Mouse (Mus musculus) G1E-ER4 (cell line): ENCODE results near the gene Zc3h12b. TPM values are rescaled to one million over a fixed set of nuclear protein-coding genes. Genes with fewer than 3 reads are reported as not detected.

ENCODE experiments used
- GATA1 ChIP-seq: IDR thresholded peaks from one replicate; pipeline ENCODE4 v1.8.0; 2012; ENCODE audit warnings: low read length, inconsistent platforms
- polyA plus RNA-seq: library from polyadenylated mRNA; stranded (reverse); fragments of >175 nt; gene quantifications from 2 replicates; pipeline ENCODE4 v1.2.3, GENCODE M21; 2012

The Zc3h12b gene
- polyA plus RNA-seq: not detected in 2 replicates

DNA sequence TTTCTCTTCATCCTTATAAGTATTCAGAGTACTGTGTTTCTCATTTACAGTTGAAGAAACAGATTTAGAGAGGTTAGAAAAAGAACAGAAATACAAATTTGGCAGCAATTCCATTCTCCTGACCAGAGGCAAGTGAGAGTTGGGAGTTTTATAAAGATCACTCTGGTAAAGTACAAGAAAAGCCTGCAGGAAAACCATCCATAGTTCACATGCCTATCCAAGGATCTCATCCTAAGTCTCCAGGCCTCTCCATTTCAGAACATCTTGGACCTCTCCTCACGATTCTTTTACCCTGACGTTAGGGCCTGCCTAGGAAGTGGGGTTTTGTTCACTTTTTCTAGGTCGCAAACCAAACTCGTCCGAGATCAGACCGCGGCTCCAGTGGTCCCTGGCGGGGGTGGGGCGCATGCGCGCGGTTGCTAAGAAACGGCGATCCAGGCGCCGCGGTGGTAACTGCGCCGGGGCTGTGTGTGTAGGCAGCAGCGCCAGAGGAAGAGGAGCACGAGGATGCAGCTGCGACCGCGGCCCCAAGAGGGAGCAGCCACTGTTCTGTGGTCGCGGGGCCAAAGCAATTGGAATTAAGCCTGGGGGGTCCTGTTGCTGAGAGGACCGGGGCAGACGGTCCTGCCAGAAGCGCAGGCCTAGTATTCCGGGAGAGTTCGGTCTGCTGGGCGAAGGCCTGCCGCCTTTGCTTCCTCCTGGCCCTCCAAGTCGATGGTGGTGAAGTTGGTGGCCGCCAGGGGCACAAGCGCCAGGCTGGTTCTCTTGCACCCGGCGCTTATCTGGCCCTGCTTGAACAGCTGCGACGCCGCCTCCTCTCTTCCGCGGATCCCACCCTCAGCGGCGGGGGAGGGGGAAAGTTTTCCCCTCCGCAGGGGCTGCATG lies at the start of gene Zc3h12b:
Gene Zc3h12b, plus strand, starts transcription at position 452 of the 885 bp plus-strand sequence.
- TF ChIP-seq GATA1: no peak

DNA sequence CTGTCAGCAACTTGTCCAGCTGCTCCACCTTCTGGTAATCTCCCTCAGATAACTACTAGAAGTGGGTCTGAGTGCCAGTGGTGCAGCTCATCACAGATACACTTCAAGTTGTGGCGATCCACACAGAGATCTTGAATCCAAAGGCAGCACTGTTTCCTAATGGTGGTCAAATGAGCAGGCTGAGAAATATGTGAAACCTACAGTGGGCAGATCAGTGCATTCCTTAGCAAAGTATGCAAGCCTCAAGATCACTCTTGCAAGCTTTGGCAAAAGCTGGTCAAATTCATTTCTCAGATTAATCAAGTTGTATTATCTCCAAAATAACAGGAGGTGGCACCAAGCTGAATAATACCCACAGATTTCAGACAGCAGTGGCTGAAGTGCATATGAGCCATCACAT lies 29.3 kb upstream of the Zc3h12b start:
- no peak for TF ChIP-seq GATA1

DNA sequence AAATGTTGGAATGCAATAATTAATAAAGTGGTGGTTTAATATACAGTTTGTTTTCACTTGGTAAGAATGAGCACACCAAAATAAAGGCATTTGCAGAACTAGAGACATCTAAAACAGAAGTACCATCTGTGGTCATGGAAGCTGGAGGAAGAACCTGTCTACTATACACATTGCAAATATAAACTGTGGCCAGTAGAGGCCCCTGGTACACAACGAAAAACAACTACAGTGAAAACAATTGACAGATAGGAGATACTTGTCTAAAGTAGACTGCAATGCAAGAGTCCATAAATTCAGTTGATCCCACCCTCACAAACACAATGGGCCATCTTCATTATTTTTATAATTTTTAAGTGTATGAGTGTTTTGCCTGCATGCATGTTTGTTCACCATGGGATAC lies 24.4 kb upstream of the Zc3h12b start:
- TF ChIP-seq GATA1: no peak

DNA sequence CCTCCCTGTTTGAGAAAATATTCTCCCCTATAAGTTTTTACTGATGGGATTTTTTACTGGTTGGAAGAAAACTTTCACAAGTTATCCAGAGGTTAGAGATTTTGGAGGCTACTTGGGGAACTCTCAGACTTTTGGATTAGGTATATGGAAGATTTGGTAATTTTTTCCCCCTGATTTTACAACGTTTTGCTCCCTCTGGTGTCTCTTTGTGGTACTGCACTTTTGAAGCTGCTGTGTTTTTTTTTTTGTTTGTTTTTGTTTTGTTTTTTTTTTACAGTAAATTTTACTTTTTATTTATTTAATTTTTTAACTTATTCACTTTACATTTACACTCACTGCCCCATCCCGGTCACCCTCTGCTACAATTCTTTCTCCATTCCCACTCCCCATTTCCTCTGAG lies 26.8 kb downstream of the Zc3h12b start:
- no peak for TF ChIP-seq GATA1

DNA sequence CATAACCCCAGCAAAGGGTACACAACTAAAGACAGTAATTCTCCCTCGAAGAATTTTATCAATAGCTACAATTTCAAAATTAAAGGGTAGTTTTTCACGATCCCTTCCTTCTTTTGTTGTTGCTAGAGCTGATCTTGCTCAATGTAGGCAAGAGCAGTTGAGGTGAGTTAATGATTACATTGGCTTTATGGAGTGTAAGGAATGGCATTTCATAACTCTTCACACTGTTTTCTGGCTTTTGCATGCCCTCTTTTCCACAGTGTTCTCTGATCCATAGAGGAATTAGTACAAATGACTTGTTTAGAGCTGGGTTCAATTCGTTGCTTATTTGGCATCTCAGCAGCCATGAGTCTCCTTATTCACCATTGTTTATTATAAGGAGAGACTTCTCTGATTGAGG lies 84.4 kb downstream of the Zc3h12b start:
- no peak for TF ChIP-seq GATA1

DNA sequence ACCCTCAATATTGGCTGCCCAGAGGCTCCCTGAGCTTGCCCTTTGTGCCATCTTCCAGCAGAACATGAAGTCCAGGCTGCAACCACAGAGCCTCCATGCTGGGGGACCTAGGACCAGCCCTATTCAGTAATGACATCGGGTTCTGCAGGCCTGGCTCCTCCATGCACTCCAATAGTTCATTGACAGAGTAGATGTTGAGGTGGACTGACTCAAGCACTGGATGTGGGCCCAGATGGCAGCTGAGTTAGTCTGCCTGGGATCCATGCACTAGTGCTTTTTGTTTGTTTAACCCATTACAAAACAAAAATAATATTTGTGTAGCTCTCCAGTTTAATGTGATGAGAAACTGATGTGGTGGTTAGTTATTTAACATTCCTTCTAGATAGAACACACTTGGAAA lies 90.3 kb downstream of the Zc3h12b start:
- no peak for TF ChIP-seq GATA1

DNA sequence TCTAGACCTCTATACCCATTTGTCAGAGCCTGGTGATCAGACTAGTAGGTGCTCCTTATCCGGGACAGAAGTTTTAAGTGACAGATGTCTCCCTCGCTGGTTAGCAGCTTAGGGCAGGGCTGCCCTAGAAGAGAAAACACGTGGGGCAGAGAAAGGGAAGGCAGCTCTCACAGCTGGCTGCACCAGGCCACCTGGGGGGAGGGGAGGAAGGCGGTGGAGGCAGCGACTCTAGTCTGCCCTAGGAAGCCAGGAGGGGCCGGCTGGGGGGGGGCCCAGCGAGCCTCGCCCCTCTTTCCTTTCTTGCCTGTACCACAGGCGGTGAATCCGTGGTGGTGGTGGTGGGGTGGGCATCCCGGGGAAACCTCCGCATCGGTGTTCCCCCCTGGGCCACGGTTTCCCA lies 141.3 kb downstream of the Zc3h12b start:
- TF ChIP-seq GATA1: no peak

DNA sequence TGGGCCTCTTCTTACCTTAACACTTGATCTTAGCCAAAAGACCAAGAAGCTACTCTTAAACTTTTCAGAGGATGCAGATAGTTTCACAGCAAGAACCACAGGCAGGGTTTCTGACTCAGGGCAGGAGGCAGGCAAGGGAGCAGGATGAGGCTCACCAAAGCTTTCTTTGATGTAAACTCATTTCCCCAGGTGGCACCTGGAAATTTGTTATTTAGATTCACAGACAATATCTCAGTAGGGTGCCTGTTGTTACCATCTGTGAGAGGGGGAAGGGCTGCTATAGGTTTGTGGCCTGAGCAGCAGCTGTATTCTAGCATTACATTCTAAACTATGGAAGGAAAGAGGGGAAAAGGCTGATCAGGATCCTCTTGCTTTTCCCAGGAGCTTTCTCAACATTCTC lies 169.6 kb downstream of the Zc3h12b start:
- no peak for TF ChIP-seq GATA1

DNA sequence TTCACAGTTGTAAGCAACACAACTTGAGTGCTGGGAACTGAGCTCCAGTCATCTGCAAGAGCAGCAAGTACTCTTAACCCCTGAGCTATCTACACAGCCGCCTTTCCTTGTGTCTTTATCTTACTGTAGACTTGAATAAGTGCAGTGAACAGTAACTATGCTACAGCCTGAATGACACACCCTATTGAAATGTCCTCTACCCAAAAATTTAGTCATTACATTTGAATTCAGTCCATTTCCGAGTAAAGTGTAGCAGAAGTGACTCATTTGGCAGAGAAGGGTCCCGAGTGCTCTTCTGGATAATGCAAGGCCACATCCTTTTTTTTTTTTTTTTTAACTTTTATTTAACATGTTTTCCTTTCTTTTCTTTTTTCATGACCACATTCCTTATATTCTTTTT lies 191.2 kb downstream of the Zc3h12b start:
- no peak for TF ChIP-seq GATA1

DNA sequence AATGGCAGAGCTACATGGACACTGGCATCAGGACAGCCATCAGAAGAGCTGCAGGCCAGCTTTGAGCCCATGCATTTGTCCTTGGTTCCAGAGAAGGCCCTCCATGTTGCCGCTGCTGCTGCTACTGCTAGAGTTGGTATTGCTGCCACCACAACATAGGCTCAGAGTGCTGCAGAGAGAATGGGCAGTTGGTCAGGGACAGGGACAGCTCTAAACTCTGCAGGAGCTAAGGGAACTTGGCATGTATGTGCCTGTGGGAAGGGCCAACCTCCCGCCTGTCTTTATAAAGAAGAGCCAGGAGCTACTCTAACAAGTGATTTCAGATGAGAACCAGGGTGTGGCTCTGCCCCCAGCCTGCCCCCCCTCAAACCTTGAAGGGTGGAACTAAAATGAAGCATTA lies 224.0 kb downstream of the Zc3h12b start:
- no peak for TF ChIP-seq GATA1

DNA sequence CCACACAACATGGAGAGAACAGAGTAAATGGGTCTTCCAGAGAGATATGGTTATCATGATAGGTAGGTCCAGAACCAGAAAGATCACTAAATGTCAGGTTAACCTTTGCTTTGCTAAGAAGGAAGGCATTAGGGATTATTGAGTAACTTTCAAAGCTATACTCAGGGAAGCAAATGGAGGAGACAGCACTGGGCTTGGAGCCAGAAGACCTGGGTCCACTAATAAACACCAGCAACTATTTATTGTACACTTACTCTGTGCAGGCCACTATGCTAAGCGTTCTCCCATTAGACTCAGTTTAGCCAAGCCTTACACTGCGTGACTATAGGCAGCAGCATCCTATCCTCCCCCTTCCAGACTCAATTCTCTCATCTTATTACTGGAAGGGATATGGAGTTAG lies 234.0 kb downstream of the Zc3h12b start:
- no peak for TF ChIP-seq GATA1

DNA sequence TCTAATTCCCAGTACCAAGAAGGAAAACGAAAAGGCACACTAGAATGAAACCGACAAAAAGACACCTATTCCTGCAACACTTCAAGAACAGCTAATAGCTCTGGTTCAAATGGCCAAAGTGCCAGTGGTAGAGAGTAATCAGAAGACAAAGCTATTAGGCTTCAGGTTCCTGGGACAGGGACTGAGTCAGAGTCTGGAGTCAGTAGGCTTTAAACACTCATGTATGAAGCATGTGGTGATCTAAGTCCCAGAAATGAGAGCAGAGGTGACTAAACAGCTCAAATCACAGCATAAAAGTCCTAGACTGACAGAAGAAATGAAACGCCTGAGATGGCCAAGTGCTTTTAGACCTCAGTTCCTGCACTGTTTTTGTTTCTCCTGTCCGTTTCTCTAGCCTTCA lies 236.7 kb downstream of the Zc3h12b start:
- TF ChIP-seq GATA1: no peak

DNA sequence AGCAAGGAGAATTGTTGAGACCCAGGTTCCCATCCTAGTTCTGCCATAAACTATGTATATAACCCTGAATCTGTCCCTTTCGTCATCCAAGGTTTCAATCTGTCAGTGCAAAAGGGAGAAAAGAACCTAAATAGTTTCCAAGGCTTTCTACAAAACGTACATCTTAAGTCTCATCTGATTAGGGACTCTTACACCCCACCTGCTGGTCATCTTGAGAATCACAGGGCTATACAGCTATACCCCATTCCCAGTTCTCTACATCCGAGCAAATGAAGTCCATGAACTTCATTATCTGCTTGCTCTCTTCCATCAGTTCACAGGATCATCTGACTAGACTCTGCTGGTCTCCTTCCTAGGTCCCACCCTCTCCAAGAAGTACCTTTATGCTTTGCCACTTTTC lies 239.3 kb downstream of the Zc3h12b start:
- TF ChIP-seq GATA1: no peak

DNA sequence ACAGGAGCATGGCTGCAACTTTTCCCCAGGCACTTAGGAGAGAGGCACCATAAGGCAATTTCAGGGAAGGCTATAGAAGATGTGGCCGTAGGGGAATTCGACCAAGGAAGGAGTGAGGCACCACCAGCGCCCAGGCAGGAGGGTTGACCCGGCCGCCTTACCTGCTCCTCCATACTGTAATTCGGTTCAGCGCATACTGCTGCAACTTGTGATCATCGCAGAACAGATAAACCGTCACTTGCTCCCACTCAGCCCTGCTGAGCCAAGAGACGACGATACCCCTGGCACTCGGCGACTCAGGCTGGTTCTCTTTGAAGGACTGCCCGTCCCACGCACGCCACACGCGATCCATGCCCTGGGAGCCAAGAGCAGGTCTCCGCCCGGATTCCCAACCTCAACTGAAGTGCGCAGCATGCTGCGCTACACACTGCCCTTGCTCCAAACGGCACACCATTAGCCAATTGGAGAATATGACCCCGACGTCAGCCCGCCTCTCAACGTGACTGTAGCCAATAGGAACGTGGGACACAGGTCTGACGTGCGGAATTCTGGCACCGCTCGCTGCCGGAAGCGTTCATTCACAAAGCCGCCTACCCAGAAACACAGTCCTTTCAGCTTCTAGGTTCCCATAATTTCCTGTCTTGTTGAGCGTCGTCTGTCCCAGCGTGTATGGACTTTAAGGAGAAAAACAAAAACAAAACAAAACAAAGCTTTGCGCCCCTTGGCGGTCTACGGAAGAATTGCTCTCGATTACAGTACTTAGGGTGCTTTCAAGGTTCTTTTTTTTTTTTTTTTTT lies 245.2 kb downstream of the Zc3h12b start, which contains the start of gene Las1l:
Gene Las1l, minus strand, starts transcription at position 466 of the 797 bp plus-strand sequence.
- TF ChIP-seq GATA1: no peak

DNA sequence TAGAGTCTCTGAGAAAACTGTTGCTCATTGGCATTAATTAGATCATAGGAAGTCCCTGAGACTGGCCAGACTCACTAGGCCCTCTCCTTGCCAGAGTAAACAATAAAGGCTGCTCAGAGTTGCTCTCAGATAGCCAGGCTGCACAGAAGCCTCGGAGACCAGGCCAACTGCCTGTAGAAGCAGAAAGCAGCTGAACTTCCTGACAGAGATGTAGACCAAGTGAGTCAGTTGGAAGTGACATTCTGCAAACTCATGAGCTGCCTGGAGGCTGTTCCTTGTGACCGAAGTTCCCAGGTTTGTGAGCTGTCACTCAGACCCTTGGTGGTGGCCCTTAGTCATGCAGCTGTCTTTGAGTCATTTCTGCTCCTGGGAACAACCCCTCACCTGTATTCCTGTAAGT lies 251.9 kb downstream of the Zc3h12b start:
- TF ChIP-seq GATA1: no peak

DNA sequence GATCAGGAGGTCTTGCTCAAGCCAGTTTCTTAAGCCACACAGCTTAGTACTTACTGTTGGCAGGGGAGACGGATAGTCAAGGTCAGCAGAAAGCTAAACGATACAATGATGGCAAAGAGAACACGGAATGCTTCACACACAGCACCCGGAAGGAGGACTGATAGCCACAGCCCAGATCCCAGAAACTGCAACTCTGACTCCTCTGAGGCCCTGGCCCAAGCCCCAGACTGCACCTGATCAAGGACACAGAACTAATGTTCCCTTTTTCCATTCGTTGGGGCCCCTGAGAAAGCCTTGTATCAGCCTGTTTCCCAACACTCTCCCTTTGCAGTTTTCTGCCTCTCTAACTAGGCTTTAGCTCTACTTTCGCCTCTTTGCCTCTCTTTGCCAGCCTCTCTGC lies 253.6 kb downstream of the Zc3h12b start:
- no peak for TF ChIP-seq GATA1

DNA sequence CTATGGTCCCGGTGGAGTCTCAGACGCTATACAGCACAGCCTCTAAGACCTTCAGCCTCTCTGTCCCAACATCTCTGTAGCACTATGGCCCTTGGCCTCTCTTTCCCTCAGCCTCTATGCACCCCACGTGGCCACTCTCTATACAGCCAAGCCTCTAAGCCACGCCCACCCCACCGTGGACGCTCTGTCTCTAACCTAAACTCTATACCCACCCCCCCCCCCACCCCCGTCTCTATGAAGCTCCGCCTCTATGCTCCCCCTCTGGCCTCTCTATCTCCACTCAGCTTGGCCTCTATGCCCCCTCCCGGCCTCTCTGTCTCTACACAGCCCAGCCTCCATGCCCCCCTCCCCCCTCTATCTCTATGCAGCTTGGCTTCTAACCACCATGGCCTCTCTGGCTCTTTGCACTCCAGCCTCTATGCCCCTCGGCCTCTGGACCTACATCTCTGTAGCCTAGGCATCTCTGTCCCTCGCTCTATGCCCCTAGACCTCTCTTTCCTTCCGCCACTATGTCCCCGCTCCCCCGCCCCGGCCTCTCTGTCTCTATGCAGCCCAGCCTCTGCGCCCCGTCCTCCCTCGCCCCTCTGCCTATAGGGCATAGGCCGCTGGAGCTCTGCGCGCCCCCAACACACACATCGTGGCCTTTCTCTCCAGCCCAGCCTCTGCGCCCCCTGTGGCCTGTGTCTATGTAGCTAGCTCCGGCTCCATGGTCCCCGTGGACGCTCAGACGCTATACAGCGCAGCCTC lies 256.5 kb downstream of the Zc3h12b start:
- no peak for TF ChIP-seq GATA1
